In genomic region chr9:64687122-64688014, GRCm38 (mm10) we compare ENCODE assay signal across 19 mouse cellular contexts. TPM values are rescaled to one million over a fixed set of nuclear protein-coding genes. Genes with fewer than 3 reads are reported as not detected.
DNase-seq lines count a peak whose midpoint lies in the region; ATAC-seq and TF ChIP-seq lines count a peak whose summit lies in the region.
"Had no signal": no experiment of that assay in that cellular context is flagged by ENCODE, and none has a peak within 500 bp of the region (broad histone marks: within the 10 kb centered on the region; RNA-seq: fewer than 3 reads in every experiment).

No protein-coding gene starts in this region.

- no peak for ATAC-seq in neural tube, embryonic 11.5 days (ENCODE audit: insufficient read depth, low FRiP score, low TSS enrichment)
- ATAC-seq in neural tube, embryonic 15.5 days (ENCODE audit: low FRiP score): no peak
- ATAC-seq: inflammation-experienced regulatory T-cells, adult 6 months had no signal

- no peak overlapping the region for H3K4me2 ChIP-seq in neural tube, embryonic 11.5 days (ENCODE audit: low read depth)
- H3K4me2 ChIP-seq in neural tube, embryonic 15.5 days: no peak overlapping the region
- H3K4me2 ChIP-seq: embryonic facial prominence, embryonic 15.5 days; heart, embryonic 13.5 days; limb, embryonic 15.5 days; neural tube, embryonic 12.5 days had no signal

- TF ChIP-seq POLR2A in kidney, adult 2 months (IDR thresholded peaks at IDR 0.05; ENCODE audit: low read depth, low read length): no peak

- H3K9ac ChIP-seq in neural tube, embryonic 11.5 days (ENCODE audit: low read length): no peak overlapping the region
- no peak overlapping the region for H3K9ac ChIP-seq in neural tube, embryonic 15.5 days (replicated peaks)
- H3K9ac ChIP-seq: embryonic facial prominence, embryonic 15.5 days; heart, embryonic 13.5 days; limb, embryonic 15.5 days; neural tube, embryonic 12.5 days had no signal

- 36% methylated on average over 13 of the region's 13 CpGs for WGBS in kidney, adult 2 months
- 54% methylated on average over 13 of the region's 13 CpGs for WGBS in neural tube, embryonic 11.5 days
- 46% methylated on average over 13 of the region's 13 CpGs for WGBS in neural tube, embryonic 15.5 days

- H3K9me3 ChIP-seq in neural tube, embryonic 11.5 days (ENCODE audit: control insufficient read depth, low read length): no peaks in the 10 kb centered on the region
- no peaks in the 10 kb centered on the region for H3K9me3 ChIP-seq in neural tube, embryonic 15.5 days (replicated peaks)
- H3K9me3 ChIP-seq: embryonic facial prominence, embryonic 15.5 days; heart, embryonic 13.5 days; limb, embryonic 15.5 days; neural tube, embryonic 12.5 days had no signal

- no peaks in the 10 kb centered on the region; the same call in 1 of the 2 replicates for H3K4me1 ChIP-seq in kidney, adult 2 months (ENCODE audit: control insufficient read depth, insufficient read depth, low read length)
- no peaks in the 10 kb centered on the region for H3K4me1 ChIP-seq in neural tube, embryonic 11.5 days (ENCODE audit: control insufficient read depth, insufficient read depth, low read length)
- H3K4me1 ChIP-seq in neural tube, embryonic 15.5 days: peaks cover 11% of the 10 kb centered on the region; the same call in 1 of the 2 replicates
- H3K4me1 ChIP-seq: embryonic facial prominence, embryonic 15.5 days had no signal

- no peak overlapping the region for H3K4me3 ChIP-seq in kidney, adult 2 months (ENCODE audit: insufficient read depth, low read depth, low read length)
- H3K4me3 ChIP-seq in neural tube, embryonic 11.5 days (ENCODE audit: low read depth, low read length): no peak overlapping the region
- no peak overlapping the region for H3K4me3 ChIP-seq in neural tube, embryonic 15.5 days (replicated peaks)
- H3K4me3 ChIP-seq: embryonic facial prominence, embryonic 15.5 days; heart, embryonic 13.5 days; limb, embryonic 15.5 days; neural tube, embryonic 12.5 days had no signal

- no peaks in the 10 kb centered on the region for H3K27me3 ChIP-seq in kidney, adult 2 months (replicated peaks; ENCODE audit: control insufficient read depth, insufficient read depth, low read length)
- no peaks in the 10 kb centered on the region for H3K27me3 ChIP-seq in neural tube, embryonic 11.5 days (ENCODE audit: control insufficient read depth, insufficient read depth, low read length)
- H3K27me3 ChIP-seq in neural tube, embryonic 15.5 days (replicated peaks): no peaks in the 10 kb centered on the region
- H3K27me3 ChIP-seq: embryonic facial prominence, embryonic 15.5 days; heart, embryonic 13.5 days; limb, embryonic 15.5 days; neural tube, embryonic 12.5 days had no signal

- DNase-seq in kidney, adult 2 months: peak; percentile 45
- no peak for DNase-seq in kidney, adult 11 months
- DNase-seq in neural tube, embryonic 11.5 days (ENCODE audit: low spot score): peak; percentile 42
- peak; percentile 63 for DNase-seq in forelimb bud, embryonic 11.5 days (ENCODE audit: low read depth, low spot score)
- DNase-seq in retina, embryonic 14.5 days (ENCODE audit: low spot score): peak; percentile 44
- no peak for DNase-seq in layer of hippocampus, adult 9-11 months
- no peak for DNase-seq in liver
- DNase-seq: cerebellum, adult 9-11 months; gastrocnemius, postnatal 10 days; heart, adult 18-20 months; heart, postnatal 4 days; lung, postnatal 10 days; thymus, adult 18-20 months had no signal

- H3K36me3 ChIP-seq in kidney, adult 2 months (ENCODE audit: control insufficient read depth, insufficient read depth, low read length): no peaks in the 10 kb centered on the region
- H3K36me3 ChIP-seq in neural tube, embryonic 11.5 days (ENCODE audit: control insufficient read depth, insufficient read depth, low read length): no peaks in the 10 kb centered on the region
- H3K36me3 ChIP-seq in neural tube, embryonic 15.5 days: no peaks in the 10 kb centered on the region
- H3K36me3 ChIP-seq: embryonic facial prominence, embryonic 15.5 days; limb, embryonic 15.5 days; neural tube, embryonic 12.5 days had no signal

- TF ChIP-seq CTCF in kidney, adult 2 months (conservative IDR thresholded peaks at IDR 0.05; ENCODE audit: insufficient read depth, insufficient read length, low read depth, low read length): no peak

- no peak overlapping the region for H3K27ac ChIP-seq in kidney, adult 2 months (ENCODE audit: insufficient read depth, low read depth, low read length)
- H3K27ac ChIP-seq in neural tube, embryonic 11.5 days (ENCODE audit: low read depth, low read length): no peak overlapping the region
- no peak overlapping the region for H3K27ac ChIP-seq in neural tube, embryonic 15.5 days (replicated peaks)
- H3K27ac ChIP-seq: embryonic facial prominence, embryonic 15.5 days; heart, embryonic 13.5 days; limb, embryonic 15.5 days; neural tube, embryonic 12.5 days had no signal

RNA-seq across cellular contexts. Expression of gene Rab11a, which starts 50.2 kb away (rescaled TPM):
- 124 and 188 TPM in 2 replicates for polyA plus RNA-seq in kidney, adult 2 months (2012; rRNA removed)
- polyA plus RNA-seq in neural tube, embryonic 11.5 days (2014; fragmentation: Nextera tagmentation; extraction: Ambion mirVana): 292 and 312 TPM in 2 replicates
- 398 and 419 TPM in 2 replicates for polyA plus RNA-seq in neural tube, embryonic 15.5 days (2015; fragmentation: Nextera tagmentation; extraction: Ambion mirVana)

Comparison
In these comparisons a context has a peak if more than half of its experiments do, and no peak if none do; other contexts are left out.
1. DNase-seq: peak in kidney, adult 2 months (single experiment), neural tube, embryonic 11.5 days (single experiment), forelimb bud, embryonic 11.5 days (single experiment) and retina, embryonic 14.5 days (single experiment); none in kidney, adult 11 months (single experiment), layer of hippocampus, adult 9-11 months (single experiment) and liver (single experiment).